Mouse (Mus musculus): ENCODE measurements around the gene Gdf7. TPM values are rescaled to one million over a fixed set of nuclear protein-coding genes. Genes with fewer than 3 reads are reported as not detected.
A peak's percentile ranks its signal among the peaks of the same experiment; 100 is the strongest.

Gdf7 gene
- polyA plus RNA-seq, 1 experiment from 2014 or later, result not detected

DNA sequence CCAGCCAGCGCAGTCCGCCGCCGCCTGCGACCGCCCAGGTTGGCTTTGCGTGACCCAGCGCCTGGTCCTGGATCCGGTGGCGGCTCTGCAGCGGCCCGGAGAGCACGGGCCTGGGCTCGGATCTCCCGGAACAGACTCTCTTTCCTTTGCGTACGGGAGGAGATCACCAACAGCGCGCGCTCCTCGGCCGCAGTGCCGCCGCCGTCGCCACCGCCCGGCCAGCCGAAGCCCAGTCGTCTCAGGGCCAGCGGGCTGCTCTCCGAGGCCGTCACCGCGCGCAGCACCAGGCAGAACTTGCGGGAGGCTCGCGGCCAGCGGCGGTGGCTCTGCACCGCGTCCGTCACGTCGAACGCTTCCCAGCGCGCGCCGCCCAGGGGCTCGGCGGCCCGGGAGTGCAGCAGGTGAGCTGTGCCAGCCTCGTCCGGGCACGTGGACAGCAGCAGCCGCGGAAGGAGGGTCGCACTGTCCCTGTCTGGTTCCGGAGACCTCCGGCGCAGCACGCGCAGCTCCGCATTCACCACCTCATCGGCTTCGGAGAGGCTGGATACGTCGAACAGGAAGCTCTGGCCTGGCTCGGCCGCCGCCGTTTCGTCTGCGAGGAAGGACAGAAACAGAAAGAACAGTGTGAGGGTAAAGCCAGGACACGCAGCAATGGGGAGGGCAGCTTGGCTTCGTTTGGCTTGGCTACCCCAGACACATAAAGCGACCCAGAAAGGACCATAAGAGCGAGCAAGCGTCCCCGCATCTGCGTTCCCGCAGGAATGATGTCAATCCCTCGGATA, 3.2 kb downstream of the Gdf7 start:
- Histone ChIP-seq H3K9me3 (ENCODE audit: low read depth, low read length) (no peaks in the 10 kb centered on the region), H3K9ac (peak overlapping the region; percentile 34; the same call in 1 of the 2 replicates), H3K4me2 (peak overlapping the region; percentile 64), H3K36me3 (ENCODE audit: insufficient read depth) (no peaks in the 10 kb centered on the region), H3K27me3 (ENCODE audit: insufficient read depth, low read length) (peaks cover 79% of the 10 kb centered on the region), H3K4me3 (ENCODE audit: low read depth, low read length) (peak overlapping the region; percentile 41), H3K27ac (ENCODE audit: low read depth) (no peak overlapping the region), H3K4me1 (ENCODE audit: insufficient read depth) (no peaks in the 10 kb centered on the region; the same call in 1 of the 2 replicates)
- ATAC-seq (ENCODE audit: insufficient read depth) (no peak), DNase-seq (peak; percentile 31)
- 2% methylated on average over 84 of the region's 85 CpGs for WGBS
- no peak for TF ChIP-seq CTCF (IDR thresholded peaks at IDR 0.05; ENCODE audit: low read depth)

DNA sequence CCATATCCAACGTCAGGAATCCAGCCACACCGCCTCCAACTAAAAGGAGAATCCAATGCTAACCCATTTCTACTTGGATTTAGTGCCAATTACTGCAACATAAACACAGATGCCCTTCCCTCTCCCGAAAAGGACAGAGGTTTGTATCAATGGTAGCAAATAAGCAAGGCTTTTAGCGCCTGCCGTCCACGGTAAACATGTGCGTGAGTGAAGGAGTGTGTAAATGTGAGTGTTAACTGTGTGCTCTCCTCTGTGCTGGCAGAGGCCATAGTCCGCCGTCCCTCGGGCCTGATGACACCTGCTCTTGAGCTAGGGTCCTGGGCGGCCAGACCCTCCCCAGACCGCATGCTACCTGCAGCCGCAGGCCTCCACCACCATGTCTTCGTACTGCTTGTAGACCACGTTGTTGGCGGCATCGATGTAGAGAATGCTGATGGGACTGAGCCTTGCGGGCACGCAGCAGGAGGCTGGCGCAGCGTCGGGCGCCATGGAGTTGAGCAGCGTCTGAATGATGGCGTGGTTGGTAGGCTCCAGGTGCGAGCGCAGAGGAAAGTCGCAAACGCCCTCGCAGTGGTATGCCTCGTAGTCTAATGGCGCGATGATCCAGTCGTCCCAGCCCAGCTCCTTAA, 4.1 kb downstream of the Gdf7 start:
- H3K4me2 ChIP-seq, result peak overlapping the region; percentile 64
- no peaks in the 10 kb centered on the region for H3K9me3 ChIP-seq (ENCODE audit: low read depth, low read length)
- H3K36me3 ChIP-seq (ENCODE audit: insufficient read depth), result no peaks in the 10 kb centered on the region
- no peak for TF ChIP-seq CTCF (IDR thresholded peaks at IDR 0.05; ENCODE audit: low read depth)
- no peak for ATAC-seq (ENCODE audit: insufficient read depth)
- DNase-seq, result peak; percentile 16
- no peak overlapping the region for H3K27ac ChIP-seq (ENCODE audit: low read depth)
- WGBS, result 7% methylated on average over 34 of the region's 34 CpGs
- H3K4me3 ChIP-seq (ENCODE audit: low read depth, low read length), result peak overlapping the region; percentile 41
- peaks cover 70% of the 10 kb centered on the region for H3K27me3 ChIP-seq (ENCODE audit: insufficient read depth, low read length)
- no peaks in the 10 kb centered on the region; the same call in 1 of the 2 replicates for H3K4me1 ChIP-seq (ENCODE audit: insufficient read depth)
- H3K9ac ChIP-seq, result no peak overlapping the region

DNA sequence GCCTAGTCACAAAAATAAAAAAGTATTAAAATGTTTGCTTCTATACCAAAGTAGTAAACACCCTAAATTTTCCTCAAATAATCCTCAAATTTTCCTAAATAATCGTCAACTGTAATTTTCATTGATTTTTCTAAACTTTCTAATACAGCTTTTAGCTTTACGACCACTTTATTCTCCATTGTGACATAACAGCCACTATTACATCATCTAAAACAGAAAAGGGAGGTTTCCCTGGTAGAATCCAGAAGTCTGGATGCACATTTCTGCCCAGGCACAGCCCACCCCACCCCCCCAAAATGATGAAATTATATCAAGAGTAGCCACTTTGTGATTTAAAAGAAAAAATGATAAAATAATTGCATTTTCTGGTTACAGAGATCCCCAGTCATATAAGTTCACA, 5.6 kb downstream of the Gdf7 start:
- 79% methylated on average over 2 of the region's 2 CpGs for WGBS
- no peaks in the 10 kb centered on the region for H3K9me3 ChIP-seq (ENCODE audit: low read depth, low read length)
- H3K9ac ChIP-seq, result no peak overlapping the region
- H3K27me3 ChIP-seq (ENCODE audit: insufficient read depth, low read length), result peaks cover 55% of the 10 kb centered on the region
- ATAC-seq (ENCODE audit: insufficient read depth) (no peak), DNase-seq (no peak)
- H3K36me3 ChIP-seq (ENCODE audit: insufficient read depth), result no peaks in the 10 kb centered on the region
- H3K4me3 ChIP-seq (ENCODE audit: low read depth, low read length), result no peak overlapping the region
- TF ChIP-seq CTCF (IDR thresholded peaks at IDR 0.05; ENCODE audit: low read depth), result no peak
- H3K27ac ChIP-seq (ENCODE audit: low read depth), result no peak overlapping the region
- no peaks in the 10 kb centered on the region; the same call in 1 of the 2 replicates for H3K4me1 ChIP-seq (ENCODE audit: insufficient read depth)
- no peak overlapping the region for H3K4me2 ChIP-seq

DNA sequence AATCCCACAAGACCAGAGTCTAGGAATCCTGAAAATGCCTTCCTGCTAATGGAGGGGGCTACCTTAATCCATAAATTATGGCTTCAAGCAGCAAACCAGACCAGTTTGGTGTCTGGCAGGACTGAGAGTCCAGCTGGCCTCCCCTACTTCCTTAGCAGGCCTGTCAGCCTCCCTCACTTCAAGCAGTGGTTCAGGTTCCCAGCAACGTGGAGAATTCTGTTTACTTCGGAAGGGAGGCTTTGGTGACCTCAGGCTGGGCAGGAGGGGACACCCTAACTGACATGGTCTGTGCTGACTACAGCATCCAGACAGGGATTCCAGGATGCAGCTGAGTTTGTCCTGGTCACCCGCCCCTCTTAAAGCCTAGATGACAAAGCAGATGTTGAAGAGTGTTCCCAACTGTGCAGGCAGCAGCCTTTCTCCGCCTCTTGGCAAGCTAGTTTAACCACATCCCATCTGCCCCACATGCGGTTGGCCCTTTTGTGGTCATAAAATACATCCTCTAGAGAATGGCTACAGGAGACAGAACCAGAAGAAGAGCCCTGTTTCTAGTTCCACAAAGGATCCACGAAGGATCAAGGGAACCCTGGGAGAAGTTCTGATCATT, 6.3 kb downstream of the Gdf7 start:
- no peak for TF ChIP-seq CTCF (IDR thresholded peaks at IDR 0.05; ENCODE audit: low read depth)
- Histone ChIP-seq H3K4me2 (no peak overlapping the region), H3K36me3 (ENCODE audit: insufficient read depth) (no peaks in the 10 kb centered on the region), H3K4me3 (ENCODE audit: low read depth, low read length) (no peak overlapping the region), H3K9me3 (ENCODE audit: low read depth, low read length) (no peaks in the 10 kb centered on the region), H3K9ac (no peak overlapping the region), H3K27ac (ENCODE audit: low read depth) (no peak overlapping the region), H3K27me3 (ENCODE audit: insufficient read depth, low read length) (peaks cover 48% of the 10 kb centered on the region), H3K4me1 (ENCODE audit: insufficient read depth) (no peaks in the 10 kb centered on the region; the same call in 1 of the 2 replicates)
- 27% methylated on average over 6 of the region's 6 CpGs for WGBS
- peak; percentile 88 for ATAC-seq (ENCODE audit: insufficient read depth)
- DNase-seq, result peak; percentile 86

DNA sequence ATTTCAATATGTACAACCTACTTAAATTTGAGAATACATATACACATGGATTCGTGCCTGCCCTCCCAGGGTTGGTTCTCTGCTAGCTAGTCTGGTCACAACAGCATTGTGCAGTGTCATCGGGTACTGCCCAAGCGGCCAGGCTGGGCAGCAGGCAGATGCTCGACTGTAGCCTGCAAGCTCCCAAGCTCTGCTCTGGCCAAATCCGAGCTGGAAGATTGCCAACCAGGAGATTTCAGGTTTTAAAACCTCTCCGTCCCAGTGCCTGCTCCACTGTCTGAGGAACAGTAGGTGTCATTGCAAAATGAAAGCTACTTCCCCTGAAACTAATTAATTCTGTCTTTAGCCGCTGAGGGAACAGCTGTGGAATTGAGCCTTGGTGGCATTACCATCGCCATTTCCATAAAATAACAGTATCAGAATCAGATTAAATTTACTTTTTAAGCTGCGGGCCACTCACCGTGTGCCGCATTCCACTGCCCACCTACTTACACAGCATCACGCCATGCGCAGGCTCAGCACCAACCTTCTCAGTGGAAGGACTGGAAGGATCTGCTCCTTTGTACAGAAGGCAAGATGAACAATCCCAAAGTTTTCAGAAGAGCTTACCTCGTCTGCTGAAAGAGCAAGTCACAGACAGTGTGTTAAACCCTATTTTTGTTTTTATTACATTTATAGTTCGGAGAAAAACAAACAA, 10.4 kb downstream of the Gdf7 start:
- Histone ChIP-seq H3K4me1 (ENCODE audit: insufficient read depth) (no peaks in the 10 kb centered on the region), H3K36me3 (ENCODE audit: insufficient read depth) (no peaks in the 10 kb centered on the region), H3K9me3 (ENCODE audit: low read depth, low read length) (no peaks in the 10 kb centered on the region), H3K4me3 (ENCODE audit: low read depth, low read length) (no peak overlapping the region), H3K9ac (no peak overlapping the region), H3K4me2 (no peak overlapping the region), H3K27me3 (ENCODE audit: insufficient read depth, low read length) (peaks cover 8% of the 10 kb centered on the region; the same call in 1 of the 2 replicates), H3K27ac (ENCODE audit: low read depth) (no peak overlapping the region)
- ATAC-seq (ENCODE audit: insufficient read depth) (no peak), DNase-seq (peak; percentile 21)
- TF ChIP-seq CTCF (IDR thresholded peaks at IDR 0.05; ENCODE audit: low read depth), result no peak
- WGBS, result 63% methylated on average over 15 of the region's 15 CpGs

DNA sequence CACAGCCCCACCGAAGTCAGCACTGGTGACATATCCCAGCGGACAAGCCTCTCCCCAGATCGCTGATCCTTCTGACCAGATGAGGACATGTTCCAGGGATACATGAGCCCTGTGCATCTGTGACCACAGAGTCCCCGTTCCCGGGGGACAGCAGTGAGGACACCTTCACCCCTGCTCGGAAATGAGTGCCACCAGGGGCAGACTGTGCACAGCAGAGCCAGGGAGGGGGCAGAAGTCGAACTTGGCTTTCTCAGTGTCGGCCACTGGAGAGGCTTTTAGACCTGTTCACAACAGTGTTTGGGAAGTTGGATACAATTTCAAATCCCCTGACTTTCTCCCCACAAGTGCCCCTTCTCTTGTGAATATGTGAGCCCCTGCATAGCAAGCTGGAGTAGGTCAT, 12.3 kb downstream of the Gdf7 start:
- H3K27me3 ChIP-seq (ENCODE audit: insufficient read depth, low read length), result no peaks in the 10 kb centered on the region
- H3K4me2 ChIP-seq, result no peak overlapping the region
- H3K36me3 ChIP-seq (ENCODE audit: insufficient read depth), result 0 out of 2 replicates have a peak, but pooled peaks cover 2% of the 10 kb centered on the region
- no peaks in the 10 kb centered on the region for H3K9me3 ChIP-seq (ENCODE audit: low read depth, low read length)
- no peak overlapping the region for H3K27ac ChIP-seq (ENCODE audit: low read depth)
- no peaks in the 10 kb centered on the region for H3K4me1 ChIP-seq (ENCODE audit: insufficient read depth)
- no peak overlapping the region for H3K9ac ChIP-seq
- 86% methylated on average over 8 of the region's 8 CpGs for WGBS
- no peak for TF ChIP-seq CTCF (IDR thresholded peaks at IDR 0.05; ENCODE audit: low read depth)
- no peak overlapping the region for H3K4me3 ChIP-seq (ENCODE audit: low read depth, low read length)
- ATAC-seq (ENCODE audit: insufficient read depth) (no peak), DNase-seq (no peak)
